Mouse (Mus musculus) left cerebral cortex, adult 8-10 months (tissue): ENCODE results near the gene Map4k2. TPM values are rescaled to one million over a fixed set of nuclear protein-coding genes. Genes with fewer than 3 reads are reported as not detected.

Experiments used
- DNase-seq, 2 experiments: peaks; one replicate each; pipeline ENCODE4 v3.0.0; 2022; ENCODE audit warnings: low spot score in 2 of 2
- total RNA-seq, 4 experiments: library from RNA; stranded (reverse); gene quantifications; 2 replicates each; pipeline ENCODE4 v1.2.4; 2022

The Map4k2 gene
- total RNA-seq, 4 experiments from 2014 or later: 91.7 to 111 (median 101) TPM

- DNase-seq: no peak
Observed at GRCm38 (mm10) chr19:6343996-6344395, 3.1 kb downstream of the Map4k2 start.

DNA sequence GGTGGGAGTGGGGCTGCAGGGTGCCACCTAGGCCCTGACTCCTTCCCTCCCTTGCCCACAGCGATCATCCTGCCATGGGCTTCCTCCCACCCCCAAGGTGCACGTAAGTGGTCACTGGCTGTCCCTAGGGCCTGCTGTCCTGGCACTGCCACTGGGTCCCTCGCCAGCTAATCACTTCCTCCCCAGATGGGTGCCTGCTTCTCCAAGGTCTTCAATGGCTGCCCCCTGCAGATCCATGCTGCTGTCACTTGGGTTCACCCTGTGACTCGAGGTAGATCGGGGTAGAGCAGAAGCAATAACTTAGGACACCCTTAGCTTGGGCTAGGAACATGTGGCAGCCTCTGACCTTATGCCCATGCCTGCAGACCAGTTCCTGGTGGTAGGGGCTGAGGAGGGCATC lies 5.1 kb downstream of the Map4k2 start:
- DNase-seq: no peak

DNA sequence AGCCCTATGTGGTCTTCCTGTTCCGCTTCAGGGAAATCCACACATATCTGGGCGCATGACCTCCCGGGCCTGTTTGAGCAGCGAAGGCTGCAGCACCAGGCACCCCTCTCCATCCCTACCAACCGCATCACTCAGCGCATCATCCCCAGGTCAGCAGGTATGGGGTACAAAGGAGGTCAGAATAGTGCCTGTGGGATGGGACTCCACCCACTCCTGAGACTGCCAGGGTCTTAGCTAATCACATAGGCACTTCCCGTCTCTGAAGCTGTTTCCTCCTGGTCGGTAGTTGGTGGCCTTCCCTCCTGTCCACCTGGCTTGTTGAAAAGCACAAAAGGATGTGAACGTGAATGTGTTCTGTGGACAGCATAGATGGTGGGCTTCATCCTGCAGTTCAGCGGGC lies 5.7 kb downstream of the Map4k2 start:
- DNase-seq: no peak

DNA sequence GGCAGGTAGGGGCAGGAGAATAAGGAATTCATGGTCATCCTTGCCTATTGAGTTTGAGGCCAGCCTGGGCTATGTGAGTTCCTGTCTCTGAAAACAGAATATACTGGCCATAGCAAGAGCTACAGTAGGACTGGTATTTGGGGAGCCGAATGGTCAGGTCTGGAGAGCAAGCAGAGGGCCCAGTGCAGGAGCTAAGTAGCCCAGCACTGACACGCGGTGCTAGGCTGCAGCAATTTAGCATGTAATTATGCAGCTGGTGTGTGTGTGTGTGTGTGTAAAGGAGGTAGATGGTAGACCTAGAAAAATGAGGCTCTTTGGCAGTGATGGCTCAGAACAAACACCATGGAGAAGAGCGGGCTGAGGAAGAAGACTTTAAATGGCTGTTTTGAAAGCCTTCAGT lies 6.7 kb downstream of the Map4k2 start:
- DNase-seq: no peak

DNA sequence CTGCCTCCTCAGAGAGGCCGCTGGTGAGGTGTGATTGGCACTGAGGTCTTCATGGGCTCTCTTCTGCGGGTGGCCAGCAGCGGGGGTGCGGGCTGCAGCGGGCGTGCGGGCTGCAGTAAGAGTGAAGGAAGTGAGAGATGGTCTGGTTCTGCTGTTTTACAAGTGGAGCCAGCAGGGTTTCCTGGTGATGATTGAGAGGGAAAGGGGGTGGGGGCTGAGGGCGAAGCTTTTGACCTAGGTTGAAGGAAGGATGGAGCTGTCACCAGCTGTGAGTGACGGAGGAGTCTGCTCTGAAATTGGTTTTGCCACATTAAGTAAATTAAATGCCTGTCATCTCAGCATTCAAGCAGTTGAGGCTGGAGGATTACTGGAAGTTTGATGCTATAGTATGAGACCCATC lies 7.8 kb downstream of the Map4k2 start:
- no peak for DNase-seq

DNA sequence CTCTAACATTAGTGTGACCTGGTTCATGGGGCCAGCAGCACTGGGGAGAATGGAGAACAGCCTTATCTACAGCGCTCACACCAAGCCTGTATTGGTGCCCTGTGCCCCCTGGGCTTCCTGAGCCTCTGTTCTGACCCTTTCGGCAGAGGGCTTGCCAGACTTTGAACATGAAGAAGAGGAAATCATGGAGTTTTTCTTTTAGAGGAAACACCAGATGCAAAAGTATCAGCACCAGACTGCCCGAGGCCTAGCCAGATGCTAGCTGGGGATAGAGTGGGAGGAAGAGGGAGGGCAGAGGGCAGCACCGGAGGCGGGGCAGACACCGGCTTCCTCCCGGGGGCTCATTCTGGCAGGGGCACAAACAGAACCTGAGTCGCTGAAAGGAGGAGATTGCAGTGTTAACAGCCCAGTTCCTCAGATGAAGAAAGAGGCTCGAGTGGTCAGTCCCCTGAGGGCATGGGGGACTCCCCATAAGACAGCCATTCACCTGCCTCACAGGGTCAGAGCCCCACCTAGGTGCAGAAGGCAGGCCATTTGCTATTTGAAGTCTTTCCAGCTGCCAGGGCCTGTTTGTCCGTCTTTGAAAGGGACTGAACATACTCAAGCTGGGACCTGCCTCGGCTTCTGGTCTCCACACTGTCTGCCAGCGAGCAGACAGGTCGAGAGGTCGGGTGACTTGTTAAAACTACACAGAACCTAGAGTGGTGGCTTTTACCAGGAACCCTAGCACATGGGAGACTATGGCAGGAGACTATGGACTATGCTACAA lies 8.5 kb downstream of the Map4k2 start:
- DNase-seq: no peak

GRCm38 (mm10) chr19:6351431-6352106 lies 10.6 kb downstream of the Map4k2 start:
- no peak for DNase-seq

GRCm38 (mm10) chr19:6352107-6352505 lies 11.2 kb downstream of the Map4k2 start:
- DNase-seq: no peak

DNA sequence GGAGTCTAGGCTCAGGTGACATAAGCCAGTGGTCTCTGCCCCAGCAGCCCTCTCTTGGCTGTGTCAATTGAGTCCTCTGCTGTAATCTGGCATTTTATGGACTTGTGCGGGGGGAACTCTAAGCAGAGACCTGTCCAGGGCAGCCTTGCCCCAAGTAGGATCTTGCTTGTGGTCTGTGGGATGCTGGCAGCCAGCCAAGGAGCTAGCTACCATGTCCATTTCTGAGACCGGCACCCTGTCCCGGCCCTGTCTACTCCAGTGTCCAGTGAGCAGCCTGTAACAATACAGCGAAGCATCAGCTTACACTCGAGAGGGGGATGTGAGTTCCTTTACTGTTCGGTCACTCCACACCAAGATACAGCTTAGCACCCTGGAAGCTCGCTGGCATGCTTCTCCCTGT lies 13.1 kb downstream of the Map4k2 start:
- DNase-seq: no peak

GRCm38 (mm10) chr19:6361291-6361690 lies 20.4 kb downstream of the Map4k2 start:
- DNase-seq: no peak

- DNase-seq: no peak
Observed at GRCm38 (mm10) chr19:6363091-6363410, 22.1 kb downstream of the Map4k2 start.

GRCm38 (mm10) chr19:6363411-6364240 lies 22.7 kb downstream of the Map4k2 start, which contains the start of gene Sf1:
TSS of gene Sf1 (plus strand) at chr19:6363690.
- DNase-seq: peak; percentile 95 to 100

- peak; percentile 83 to 84 for DNase-seq
Observed at GRCm38 (mm10) chr19:6364317-6364725, 23.4 kb downstream of the Map4k2 start.

DNA sequence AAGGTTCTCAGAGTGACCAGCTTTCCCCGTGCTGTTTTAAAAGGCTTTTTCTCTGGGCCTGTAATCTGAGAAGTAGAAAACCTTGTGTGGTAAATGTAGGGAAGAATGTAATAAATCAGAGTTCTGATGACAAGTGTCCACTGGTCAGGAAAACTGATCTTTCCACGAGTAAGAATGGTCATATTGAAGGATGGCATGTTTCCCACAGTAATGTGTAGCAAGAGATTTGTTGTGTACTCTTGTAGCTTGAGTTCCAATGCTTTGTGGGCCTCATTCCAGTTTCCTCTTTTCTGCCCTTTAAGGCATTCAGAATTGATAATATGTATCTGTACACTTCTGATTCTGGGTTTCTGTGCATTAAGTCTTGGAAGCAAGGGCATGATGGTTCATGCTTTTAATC lies 23.9 kb downstream of the Map4k2 start:
- no peak for DNase-seq

- no peak for DNase-seq
Observed at GRCm38 (mm10) chr19:6370175-6370574, 29.2 kb downstream of the Map4k2 start.

DNA sequence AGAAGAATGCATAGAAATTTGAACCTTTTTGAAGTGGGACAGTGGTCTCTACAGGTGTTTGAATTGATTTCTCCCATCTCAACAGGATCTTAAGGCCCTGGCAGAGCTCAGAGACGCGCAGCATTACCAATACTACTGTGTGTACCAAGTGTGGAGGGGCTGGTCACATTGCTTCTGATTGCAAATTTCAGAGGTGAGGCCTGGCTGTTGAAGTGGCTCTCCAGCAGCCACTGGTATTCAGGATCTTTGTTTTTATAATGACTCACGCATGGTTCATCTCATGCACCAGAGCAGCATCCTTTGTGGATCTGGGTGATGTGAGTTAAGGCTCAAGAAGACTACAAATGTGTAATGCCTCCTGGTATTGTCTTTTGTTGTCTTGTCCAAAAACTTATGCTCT lies 31.5 kb downstream of the Map4k2 start:
- DNase-seq: no peak

DNA sequence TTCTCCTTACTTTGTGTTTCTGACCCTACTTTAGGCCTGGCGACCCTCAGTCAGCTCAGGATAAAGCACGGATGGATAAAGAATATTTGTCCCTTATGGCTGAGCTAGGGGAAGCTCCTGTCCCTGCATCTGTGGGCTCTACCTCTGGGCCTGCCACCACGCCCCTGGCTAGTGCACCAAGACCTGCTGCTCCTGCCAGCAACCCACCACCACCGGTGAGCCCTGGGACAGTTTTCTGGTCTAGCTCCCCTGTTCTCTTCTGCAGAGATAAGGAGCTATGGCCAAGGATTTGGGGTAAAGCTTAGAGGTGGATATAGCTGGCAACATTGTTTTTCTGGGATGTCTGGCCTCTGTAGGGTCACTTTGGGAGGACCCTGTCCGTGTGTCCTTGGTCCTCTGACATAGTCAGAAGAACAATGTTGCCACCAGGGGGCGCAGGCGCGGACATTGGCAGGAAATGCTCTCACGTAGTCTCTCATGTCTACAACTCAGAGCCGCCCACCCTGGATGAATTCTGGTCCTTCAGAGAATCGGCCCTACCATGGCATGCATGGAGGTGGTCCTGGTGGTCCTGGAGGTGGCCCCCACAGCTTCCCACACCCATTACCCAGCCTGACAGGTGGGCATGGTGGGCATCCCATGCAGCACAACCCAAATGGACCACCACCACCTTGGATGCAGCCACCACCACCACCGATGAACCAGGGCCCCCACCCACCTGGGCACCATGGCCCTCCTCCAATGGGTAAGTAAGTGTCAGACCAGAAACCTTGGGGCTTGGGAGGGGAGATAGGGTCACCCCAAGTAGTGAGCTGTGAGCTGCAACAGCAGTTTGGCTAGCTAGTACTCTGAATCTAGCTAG lies 32.8 kb downstream of the Map4k2 start:
- DNase-seq: peak in 1 of 2 experiments; percentile 73

DNA sequence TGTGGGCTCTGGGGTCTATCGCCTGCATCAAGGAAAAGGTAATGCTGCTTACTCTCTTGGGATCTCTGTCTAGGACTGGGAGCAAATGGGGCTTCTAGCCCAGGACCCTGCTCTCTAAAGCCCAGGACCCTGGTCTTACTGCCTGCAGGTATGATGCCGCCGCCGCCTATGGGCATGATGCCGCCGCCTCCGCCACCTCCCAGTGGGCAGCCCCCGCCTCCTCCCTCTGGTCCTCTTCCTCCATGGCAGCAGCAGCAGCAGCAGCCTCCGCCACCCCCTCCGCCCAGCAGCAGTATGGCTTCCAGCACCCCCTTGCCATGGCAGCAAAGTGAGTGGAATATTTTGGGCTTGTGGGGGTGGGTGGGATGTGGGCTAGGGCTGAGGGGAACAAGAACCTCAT lies 33.6 kb downstream of the Map4k2 start:
- no peak for DNase-seq

DNA sequence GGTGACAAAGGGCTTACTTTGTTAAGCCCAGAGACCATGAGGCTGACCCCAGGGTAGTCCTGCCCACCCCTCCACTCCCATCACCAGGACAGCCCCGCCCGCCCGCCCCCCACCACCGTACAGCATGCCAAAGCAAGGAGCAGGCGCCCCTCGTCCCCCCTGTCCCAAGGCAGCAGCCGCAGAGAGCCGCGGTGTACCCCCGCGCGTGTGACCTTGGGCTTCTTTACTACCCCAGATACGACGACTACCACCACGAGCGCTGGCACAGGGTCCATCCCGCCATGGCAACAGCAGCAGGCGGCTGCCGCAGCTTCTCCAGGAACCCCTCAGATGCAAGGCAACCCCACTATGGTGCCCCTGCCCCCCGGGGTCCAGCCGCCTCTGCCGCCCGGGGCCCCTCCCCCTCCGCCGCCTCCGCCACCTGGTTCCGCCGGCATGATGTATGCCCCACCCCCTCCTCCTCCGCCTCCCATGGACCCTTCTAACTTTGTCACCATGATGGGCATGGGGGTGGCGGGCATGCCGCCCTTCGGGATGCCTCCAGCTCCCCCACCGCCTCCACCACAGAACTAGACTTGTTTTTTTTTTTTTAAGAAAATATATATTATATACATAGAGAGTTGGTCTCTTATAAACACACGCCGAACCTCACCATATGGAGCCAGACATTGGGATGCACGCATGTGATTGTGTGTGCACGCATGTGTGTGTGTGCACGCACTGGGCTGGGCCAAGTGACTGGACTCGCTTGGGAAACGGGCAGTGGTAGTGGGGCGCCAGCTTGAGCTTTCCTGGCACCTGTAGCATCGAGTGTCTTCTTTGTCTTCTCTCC lies 34.7 kb downstream of the Map4k2 start:
- no peak for DNase-seq

- no peak for DNase-seq
Observed at GRCm38 (mm10) chr19:6376255-6376564, 35.3 kb downstream of the Map4k2 start.

DNA sequence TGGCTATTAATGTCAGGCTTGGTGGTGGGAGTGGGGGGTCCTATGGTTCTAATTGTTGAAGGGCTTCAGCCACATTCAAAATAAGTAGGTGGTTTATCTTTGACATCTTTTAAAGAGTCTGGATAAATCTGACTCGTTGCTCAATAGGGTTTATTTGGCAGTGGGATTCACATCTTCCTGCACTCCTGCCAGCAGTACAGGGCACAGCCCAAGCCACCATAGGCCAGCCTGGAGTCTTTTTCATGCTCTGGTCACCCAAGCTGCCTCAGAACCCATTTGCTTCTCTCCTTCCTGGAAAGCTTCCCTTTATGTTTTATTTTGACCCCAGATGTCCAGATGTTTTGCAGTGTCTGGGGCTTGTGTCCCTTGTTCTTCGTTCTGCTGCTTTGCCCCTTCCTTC lies 35.7 kb downstream of the Map4k2 start:
- DNase-seq: no peak
